Mouse (Mus musculus): ENCODE measurements at regions not wholly inside any gene's neighbourhood (a gene's known extent, or its start where the extent isn't known, plus 50 kb on each side); places are given as distances from the start of the nearest gene placed in this dataset.

GRCm38 (mm10) chr16:21318009-21318639 lies 104.8 kb upstream of the Vps8 start:
- TF ChIP-seq POLR2A (IDR thresholded peaks at IDR 0.05; ENCODE audit: control insufficient read depth, extremely low read depth, insufficient read depth, low read length, poor library complexity), result no peak
- TF ChIP-seq CTCF (IDR thresholded peaks at IDR 0.05; ENCODE audit: borderline replicate concordance, control insufficient read depth, extremely low read depth, insufficient read depth, low read length, poor library complexity), result no peak

Measured in thymus, adult 2 months (tissue).